Mouse (Mus musculus) effector memory CD4-positive, alpha-beta T cell, adult 7 months (primary cell): ENCODE data around the gene Slc25a19. TPM values are rescaled to one million over a fixed set of nuclear protein-coding genes. Genes with fewer than 3 reads are reported as not detected.

Experiments
- polyA plus RNA-seq: library from polyadenylated mRNA; unstranded; fragments of 100-300 nt; shearing (Covaris generic); gene quantifications from one replicate; pipeline ENCODE4 v1.2.1, GENCODE M21; 2017

Gene Slc25a19
- 77.3 TPM for polyA plus RNA-seq

DNA sequence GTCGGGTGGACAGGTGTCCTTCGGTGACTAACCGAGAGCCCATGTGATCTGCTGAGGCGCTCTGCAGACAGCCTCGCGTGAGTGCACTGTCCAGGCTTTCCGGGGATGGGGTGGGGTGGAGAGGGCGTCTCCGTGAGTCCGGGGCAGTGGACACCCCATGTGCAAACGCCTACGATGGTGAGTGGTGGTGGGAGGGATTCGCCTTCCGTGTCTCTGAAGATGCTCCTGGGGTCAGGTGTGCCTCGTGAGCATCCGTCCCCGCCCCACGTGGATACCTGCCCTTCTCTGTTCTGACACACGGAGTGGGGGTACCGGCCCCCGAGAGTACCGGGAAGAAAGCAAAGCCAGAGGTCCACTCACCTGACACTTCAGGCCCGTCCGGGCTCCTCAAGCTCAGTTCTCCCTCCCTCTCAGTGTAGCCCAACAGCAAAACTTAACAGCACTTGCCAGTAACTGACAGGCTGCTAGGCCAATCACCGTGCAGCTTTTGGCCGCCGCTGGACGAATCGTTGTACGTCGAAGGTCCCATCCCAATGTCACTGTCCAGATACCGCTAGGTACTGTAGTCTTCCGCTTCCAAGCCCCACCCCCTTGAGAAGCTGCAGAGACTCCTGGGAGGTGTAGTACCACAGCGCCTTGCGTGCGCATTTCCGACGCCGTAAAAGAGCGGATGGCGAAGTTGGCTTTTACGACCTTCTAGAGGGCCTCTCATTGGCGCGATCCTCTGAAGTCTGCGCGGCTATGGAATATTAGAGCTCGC is at the start of gene Slc25a19:
Slc25a19 (minus strand) TSS at position 591 of the 760 bp plus-strand sequence.

DNA sequence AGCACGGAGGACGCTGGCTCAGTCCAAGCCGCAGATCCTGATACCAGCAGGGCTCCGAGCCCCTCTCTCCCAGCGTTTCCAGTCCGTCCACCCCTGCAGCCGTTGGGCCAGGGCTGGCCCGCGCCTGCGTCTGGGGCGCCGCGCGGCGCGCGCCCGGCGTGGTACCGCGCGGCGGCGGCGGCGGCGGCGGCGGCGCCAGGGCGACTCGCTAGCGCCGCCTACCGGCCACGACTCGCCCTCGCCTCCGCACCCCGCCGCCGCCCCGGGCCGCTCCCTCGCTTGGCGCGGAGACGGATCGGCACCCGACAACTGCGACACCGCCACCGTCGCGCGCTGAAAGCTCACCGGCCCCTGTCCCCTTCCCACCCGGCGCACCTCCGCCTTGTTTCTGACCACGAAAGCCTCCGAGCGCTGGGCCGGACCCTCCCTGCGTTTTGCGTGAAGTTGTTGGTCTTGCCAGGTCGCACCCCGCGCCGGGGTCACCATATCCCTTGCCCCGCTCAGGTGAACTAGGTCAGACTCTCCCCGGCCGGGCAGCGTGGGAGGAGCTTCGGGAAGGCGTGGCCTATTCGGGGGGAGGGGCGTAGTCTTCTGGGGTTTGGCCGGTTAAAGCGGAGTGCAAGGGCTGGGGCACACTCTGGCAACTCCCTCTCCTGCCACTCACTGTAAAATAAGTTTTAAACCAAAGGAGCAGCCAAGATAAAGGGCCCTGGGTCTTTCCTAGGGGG is 15.5 kb downstream of the Slc25a19 start, which contains the start of gene Mif4gd:
Mif4gd (minus strand) TSS at position 560 of the 728 bp plus-strand sequence.

GRCm38 (mm10) chr11:115603476-115604303 is 24.4 kb downstream of the Slc25a19 start, which contains the start of the genes Mrps7 and Gga3:
Gene Mrps7 (plus strand): TSS chr11:115603925.
Gene Gga3 (minus strand): TSS chr11:115604051.

Other genes with a start within 250 kb of the Slc25a19 start
- gene Cdr2l, start 246.4 kb downstream of the Slc25a19 start, polyA plus RNA-seq: 0.34 TPM
- gene Mrpl58, start 224.5 kb downstream of the Slc25a19 start, polyA plus RNA-seq: 82.4 TPM
- 600 TPM for gene Atp5h, start 208.3 kb downstream of the Slc25a19 start, polyA plus RNA-seq
- gene Kctd2, start 208.2 kb downstream of the Slc25a19 start, polyA plus RNA-seq: 81.7 TPM
- gene Trim80, start 187.8 kb downstream of the Slc25a19 start, polyA plus RNA-seq: 0.45 TPM
- gene Slc16a5, start 165.8 kb downstream of the Slc25a19 start, polyA plus RNA-seq: 1.3 TPM
- 45.1 TPM for gene Armc7, start 152.6 kb downstream of the Slc25a19 start, polyA plus RNA-seq
- 208 TPM for gene Nt5c, start 136.4 kb downstream of the Slc25a19 start, polyA plus RNA-seq
- 368 TPM for gene Jpt1, start 113.9 kb downstream of the Slc25a19 start, polyA plus RNA-seq
- gene Sumo2, start 92.0 kb downstream of the Slc25a19 start, polyA plus RNA-seq: 690 TPM
- 58.3 TPM for gene Nup85, start 63.9 kb downstream of the Slc25a19 start, polyA plus RNA-seq
- 94.3 TPM for gene Mrps7, start 24.4 kb downstream of the Slc25a19 start, polyA plus RNA-seq
- gene Gga3, start 24.2 kb downstream of the Slc25a19 start, polyA plus RNA-seq: 33.7 TPM
- 499 TPM for gene Mif4gd, start 15.3 kb downstream of the Slc25a19 start, polyA plus RNA-seq
- 258 TPM for gene Grb2, start 80.3 kb upstream of the Slc25a19 start, polyA plus RNA-seq
- 16.2 TPM for gene Tmem94, start 137.1 kb upstream of the Slc25a19 start, polyA plus RNA-seq
- 1.2 TPM for gene Caskin2, start 185.3 kb upstream of the Slc25a19 start, polyA plus RNA-seq
- 29.4 TPM for gene Tsen54, start 186.4 kb upstream of the Slc25a19 start, polyA plus RNA-seq
- 29.6 TPM for gene Llgl2, start 195.8 kb upstream of the Slc25a19 start, polyA plus RNA-seq
- 1.2 TPM for gene Myo15b, start 230.1 kb upstream of the Slc25a19 start, polyA plus RNA-seq